Mouse (Mus musculus) heart, adult 11 months (tissue): Measurements from ENCODE around the gene Spock1.

Source experiments
- DNase-seq: peaks from one replicate; pipeline ENCODE4 v3.0.0; 2022

The Spock1 gene

GRCm38 (mm10) chr13:57722329-57722936, 185.7 kb downstream of the Spock1 start:
- no peak for DNase-seq

DNA sequence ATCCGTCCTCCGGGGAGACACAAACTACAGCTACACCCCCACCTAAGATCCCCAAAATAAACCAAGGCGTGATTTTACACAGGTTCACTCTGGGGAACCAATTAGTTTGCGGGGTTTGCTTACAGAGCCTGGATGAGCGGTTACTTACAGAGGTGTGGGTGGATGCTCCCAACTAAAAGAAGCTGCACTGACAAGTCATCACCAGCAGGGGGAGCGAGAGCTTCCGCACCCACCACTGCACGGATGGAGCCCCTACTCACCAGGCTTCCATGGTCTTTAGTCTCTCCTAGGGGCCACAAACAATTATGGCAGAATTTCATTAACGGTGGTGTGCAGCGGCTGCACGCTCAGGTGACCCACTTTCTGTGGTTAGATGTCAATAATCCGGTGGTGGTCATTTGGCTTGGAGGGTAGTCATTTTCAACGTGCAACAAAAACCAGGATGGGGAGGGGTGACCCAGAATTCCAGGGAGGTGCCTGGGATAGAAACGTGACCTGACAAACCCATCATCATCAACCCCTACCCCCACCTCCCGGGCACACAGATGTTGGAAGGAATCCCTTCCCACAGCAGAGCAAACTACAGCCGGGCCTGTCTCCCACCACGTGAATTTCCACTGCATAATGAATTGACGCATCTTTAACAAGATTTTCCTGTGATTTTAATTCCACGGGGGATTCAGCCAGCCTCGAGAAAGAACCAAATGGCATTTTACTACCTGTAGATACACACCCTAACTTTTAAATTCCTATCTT, 186.4 kb downstream of the Spock1 start:
- DNase-seq = no peak

DNA sequence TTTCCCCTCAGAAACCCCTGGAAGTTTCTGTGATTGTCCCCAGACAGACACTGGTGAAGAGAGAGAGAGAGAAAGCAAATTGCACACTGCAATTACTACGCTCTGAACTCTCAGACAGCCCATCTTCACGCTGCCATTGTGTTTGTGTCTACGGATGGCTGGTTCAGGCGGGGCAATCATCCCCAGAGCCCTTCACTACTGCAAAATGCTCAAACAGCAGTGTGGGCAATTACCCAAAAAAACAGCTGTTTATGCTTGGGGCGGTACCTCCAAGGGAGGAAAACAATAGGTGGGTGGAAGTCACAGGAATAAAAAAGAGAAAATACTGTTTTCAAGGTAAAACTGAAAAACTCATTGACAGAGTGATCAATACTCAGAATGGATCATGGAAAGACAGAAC, 190.0 kb downstream of the Spock1 start:
- DNase-seq = no peak

- peak; percentile 90 for DNase-seq
Measured at GRCm38 (mm10) chr13:57712910-57713309, 195.2 kb downstream of the Spock1 start.

DNA sequence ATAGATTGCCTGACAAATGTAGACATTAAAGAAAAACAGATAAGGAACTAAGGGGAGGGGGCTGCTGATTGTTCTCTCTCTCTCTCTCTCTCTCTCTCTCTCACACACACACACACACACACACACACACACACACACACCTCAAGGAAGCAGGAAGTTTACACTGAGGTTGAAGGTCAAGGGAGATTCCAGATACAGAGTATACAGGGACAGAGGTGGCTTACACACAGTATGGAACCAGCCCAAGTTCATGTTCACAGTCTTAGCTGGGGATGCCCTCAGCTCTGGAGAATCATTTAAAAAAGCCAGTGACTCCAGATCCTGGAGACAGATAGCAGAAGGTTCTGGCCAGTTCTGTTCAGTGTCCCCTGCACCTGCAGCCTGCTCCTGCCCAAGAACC, 199.7 kb downstream of the Spock1 start:
- no peak for DNase-seq

- no peak for DNase-seq
Measured at GRCm38 (mm10) chr13:57702966-57703365, 205.2 kb downstream of the Spock1 start.

- no peak for DNase-seq
Measured at GRCm38 (mm10) chr13:57696685-57697084, 211.4 kb downstream of the Spock1 start.

GRCm38 (mm10) chr13:57688926-57689325, 219.2 kb downstream of the Spock1 start:
- peak; percentile 79 for DNase-seq

DNA sequence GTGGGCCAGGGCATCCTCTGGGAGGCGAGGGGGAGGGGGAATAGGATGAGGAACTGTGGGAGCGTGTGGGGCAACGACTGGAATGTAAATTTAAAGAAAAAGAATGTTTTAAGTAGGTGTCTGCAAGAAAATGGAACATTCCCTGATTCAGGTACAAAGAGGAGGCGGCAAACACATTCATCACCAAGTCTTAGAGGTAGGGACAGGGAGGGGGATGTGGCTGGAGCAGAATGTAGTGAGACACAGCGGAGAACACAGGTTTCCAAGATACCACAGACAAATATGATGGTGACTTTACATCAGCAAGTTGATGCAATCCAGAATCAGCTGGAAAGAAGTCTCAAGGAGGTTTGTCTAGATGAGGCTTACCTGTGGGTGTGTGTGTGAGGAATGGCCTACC, 221.7 kb downstream of the Spock1 start:
- no peak for DNase-seq

DNA sequence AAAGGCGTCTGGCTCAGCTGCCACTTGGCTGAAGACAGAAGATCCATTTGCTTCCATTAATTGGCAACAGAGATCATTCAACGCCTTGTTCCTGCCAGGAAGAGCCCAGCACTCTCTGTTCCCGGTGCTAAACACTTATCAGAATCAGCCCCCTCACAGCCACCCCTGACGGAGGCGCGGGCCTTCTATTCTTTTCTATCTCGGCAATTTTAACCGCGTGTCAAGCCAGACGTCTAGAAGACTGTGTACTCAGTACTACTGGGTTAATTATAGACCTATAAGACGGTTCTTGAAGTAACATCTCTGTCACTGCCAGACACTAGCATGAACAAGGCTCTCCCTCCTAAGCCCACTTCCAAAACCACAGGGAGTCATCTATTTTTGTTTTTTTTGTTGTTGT, 222.9 kb downstream of the Spock1 start:
- DNase-seq = peak; percentile 46

DNA sequence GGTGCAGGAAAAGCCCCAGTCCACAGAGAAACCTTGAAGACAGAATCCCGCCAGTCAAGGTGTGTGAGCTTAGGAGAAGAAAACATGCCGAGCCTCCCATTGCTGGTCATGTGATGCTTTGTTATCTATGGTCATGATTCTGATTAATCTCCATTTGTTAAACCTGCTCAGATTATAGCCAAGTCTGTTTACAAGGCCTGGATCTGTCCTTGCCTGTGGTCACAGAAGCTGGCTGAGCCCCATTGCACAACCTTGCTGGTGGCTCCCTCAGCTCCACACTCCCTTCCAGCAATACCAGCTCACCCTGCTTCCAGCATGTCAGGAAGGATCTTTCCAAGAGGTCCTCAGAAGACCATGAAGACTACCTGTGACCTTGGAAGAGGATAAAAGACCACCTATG, 228.5 kb downstream of the Spock1 start:
- DNase-seq = peak; percentile 45

GRCm38 (mm10) chr13:57676820-57677219, 231.3 kb downstream of the Spock1 start:
- DNase-seq = no peak

DNA sequence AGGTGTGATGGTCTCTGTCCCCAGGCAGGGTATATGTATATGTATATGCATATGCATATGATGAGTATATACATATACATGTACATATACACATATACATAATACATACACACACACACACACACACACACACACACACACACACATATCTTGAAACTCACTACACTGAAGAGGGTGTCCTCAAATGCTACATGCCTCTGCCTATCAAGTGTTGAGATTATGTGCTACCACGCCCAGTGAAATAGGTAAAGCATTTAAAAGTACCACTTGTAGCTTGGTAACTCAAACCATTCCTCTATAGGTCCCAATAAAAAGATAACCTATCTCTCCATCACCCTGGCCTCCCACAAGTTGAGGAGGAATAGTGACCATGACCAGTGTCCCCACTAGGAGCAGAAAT, 234.7 kb downstream of the Spock1 start:
- DNase-seq = no peak

DNA sequence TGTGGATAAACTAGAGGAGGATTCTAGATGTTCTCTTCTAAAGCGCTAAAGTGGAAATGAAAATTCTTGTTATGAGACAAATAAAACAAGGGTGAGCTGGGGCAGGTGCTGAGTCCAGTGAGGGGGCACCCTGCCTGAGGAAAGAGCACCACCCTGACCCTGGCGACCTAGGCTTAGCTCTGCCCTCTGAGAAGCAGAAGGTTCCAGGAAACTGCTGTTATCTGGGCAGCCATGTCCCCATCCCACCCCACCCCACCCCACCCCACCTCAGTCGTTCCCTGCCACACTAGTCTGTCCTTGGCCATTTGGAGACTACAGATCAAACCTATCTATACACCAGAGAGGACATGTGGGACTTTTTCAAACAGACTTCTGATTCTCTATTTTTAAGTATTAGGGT, 235.4 kb downstream of the Spock1 start:
- peak; percentile 30 for DNase-seq

DNA sequence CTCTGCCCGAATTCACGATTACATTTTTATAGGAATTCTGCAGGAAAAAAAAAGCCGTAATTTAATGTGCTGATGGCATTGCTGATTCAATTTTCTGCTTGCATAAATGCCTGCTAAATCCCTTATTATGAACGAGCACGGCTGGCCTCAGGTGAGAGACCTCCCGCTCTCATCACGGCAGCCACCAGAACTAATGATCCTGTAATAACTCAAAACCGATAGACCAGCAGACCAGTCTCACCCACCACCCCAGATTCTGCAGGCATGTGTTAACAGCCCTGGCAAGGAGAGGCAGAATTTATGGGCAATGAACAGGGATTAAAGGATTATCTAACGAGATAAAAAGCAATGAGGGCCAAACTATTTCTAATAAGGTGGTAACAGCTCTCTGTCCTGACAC, 236.2 kb downstream of the Spock1 start:
- peak; percentile 25 for DNase-seq

GRCm38 (mm10) chr13:57671322-57671721, 236.8 kb downstream of the Spock1 start:
- peak; percentile 76 for DNase-seq

- DNase-seq = no peak
Measured at GRCm38 (mm10) chr13:57667621-57668020, 240.5 kb downstream of the Spock1 start.

DNA sequence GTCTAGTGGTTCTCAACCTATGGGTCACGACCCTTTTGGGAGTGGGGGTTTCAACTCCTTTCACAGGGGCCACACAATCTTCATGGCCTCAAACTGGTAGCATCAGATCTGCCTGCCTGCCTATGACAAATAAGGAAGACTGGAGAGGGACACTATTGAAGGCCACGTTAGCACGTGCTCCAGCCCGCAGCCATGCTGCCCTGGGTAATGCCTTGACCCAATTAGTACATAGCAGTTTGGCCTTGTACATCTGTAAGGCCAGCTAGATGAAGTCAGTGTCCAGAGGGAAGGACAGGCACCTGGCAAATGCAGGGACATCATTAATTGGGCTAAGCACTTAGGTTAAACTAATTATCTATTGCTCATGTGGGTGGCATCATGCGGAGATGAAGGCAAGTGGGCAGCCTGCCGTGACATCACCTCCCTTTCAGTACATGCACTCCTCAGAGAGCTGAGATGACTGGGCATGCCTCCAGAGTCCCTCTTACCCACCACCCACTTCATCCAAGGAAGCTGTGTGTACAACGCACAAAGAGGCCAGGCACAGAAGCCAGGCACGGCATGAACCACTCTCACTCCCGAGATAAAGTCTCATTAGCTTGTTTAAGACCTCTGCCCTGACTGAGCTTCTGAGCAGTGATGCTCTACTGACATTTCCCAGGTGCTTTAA, 241.8 kb downstream of the Spock1 start:
- DNase-seq = peak; percentile 66

DNA sequence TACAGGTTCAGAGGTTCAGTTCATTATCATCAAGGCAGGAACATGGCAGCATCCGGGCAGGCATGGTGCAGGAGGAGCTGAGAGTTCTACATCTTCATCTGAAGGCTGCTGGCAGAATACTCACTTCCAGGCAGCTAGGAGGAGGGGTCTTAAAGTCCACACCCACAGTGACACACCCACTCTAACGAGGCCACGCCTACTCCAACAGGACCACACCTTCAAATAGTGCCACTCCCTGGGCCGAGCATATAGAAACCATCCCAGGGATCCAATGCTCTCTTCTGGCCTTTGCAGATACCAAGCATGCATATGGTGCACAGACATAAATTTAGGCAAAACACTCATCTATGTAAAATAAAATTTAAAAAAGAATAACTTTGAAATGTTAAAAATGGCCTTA, 245.6 kb downstream of the Spock1 start:
- peak; percentile 68 for DNase-seq

GRCm38 (mm10) chr13:57660523-57660922, 247.6 kb downstream of the Spock1 start:
- no peak for DNase-seq

- DNase-seq = peak; percentile 80
Measured at GRCm38 (mm10) chr13:57659872-57660271, 248.3 kb downstream of the Spock1 start.

DNA sequence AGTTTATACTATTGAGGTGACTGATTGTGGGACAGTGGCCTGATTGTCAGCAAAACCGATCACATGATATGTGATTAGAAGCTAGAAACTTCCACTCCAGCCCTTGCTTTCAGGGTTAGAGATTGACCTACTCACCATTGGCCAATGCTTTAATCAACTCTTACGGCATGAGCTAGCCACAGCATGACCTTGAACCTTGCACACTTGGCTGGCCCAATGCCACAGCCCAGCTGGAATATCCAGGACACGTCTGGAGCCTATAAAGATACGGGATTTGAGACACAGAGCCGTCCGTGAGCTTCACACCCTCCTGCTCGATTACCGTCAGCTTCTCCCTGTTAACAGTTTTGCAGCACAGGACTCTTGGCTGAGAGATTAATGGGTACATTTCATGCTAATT, 251.5 kb downstream of the Spock1 start:
- peak; percentile 67 for DNase-seq

- DNase-seq = no peak
Measured at GRCm38 (mm10) chr13:57654362-57654761, 253.8 kb downstream of the Spock1 start.

- peak; percentile 78 for DNase-seq
Measured at GRCm38 (mm10) chr13:57651236-57651635, 256.9 kb downstream of the Spock1 start.
